Mouse (Mus musculus) right cerebral cortex, adult 2 months (tissue): ENCODE data around the gene Plaur.

ENCODE experiments used
- DNase-seq, 2 experiments: peaks; one replicate each; pipeline ENCODE4 v3.0.0; 2021 to 2022; ENCODE audit warnings: low spot score in 2 of 2

Plaur gene

GRCm38 (mm10) chr7:24445266-24445926 lies 16.9 kb upstream of the Plaur start:
- DNase-seq = no peak

- peak; percentile 55 to 64 for DNase-seq
Observed at GRCm38 (mm10) chr7:24446697-24447340, 15.5 kb upstream of the Plaur start.

- DNase-seq = peak in 1 of 2 experiments; percentile 39
Observed at GRCm38 (mm10) chr7:24448782-24449517, 13.3 kb upstream of the Plaur start.

- no peak for DNase-seq
Observed at GRCm38 (mm10) chr7:24450585-24451017, 11.7 kb upstream of the Plaur start.

GRCm38 (mm10) chr7:24451855-24452311 lies 10.4 kb upstream of the Plaur start, which contains the start of gene Irgc1:
TSS of gene Irgc1 (minus strand) at chr7:24452297.
- DNase-seq = no peak

- no peak for DNase-seq
Observed at GRCm38 (mm10) chr7:24454199-24454598, 8.1 kb upstream of the Plaur start.

- DNase-seq = no peak
Observed at GRCm38 (mm10) chr7:24455726-24456125, 6.6 kb upstream of the Plaur start.

- DNase-seq = no peak
Observed at GRCm38 (mm10) chr7:24457726-24458370, 4.4 kb upstream of the Plaur start.

- DNase-seq = no peak
Observed at GRCm38 (mm10) chr7:24459440-24459839, 2.8 kb upstream of the Plaur start.

- no peak for DNase-seq
Observed at GRCm38 (mm10) chr7:24459843-24460242, 2.4 kb upstream of the Plaur start.

GRCm38 (mm10) chr7:24461376-24462051 lies 770 bp upstream of the Plaur start:
- DNase-seq = no peak

- DNase-seq = no peak
Observed at GRCm38 (mm10) chr7:24466835-24467234, 4.6 kb downstream of the Plaur start.

- no peak for DNase-seq
Observed at GRCm38 (mm10) chr7:24467886-24468285, 5.6 kb downstream of the Plaur start.

- no peak for DNase-seq
Observed at GRCm38 (mm10) chr7:24469126-24469525, 6.8 kb downstream of the Plaur start.

GRCm38 (mm10) chr7:24470356-24470755 lies 8.1 kb downstream of the Plaur start:
- DNase-seq = no peak

- no peak for DNase-seq
Observed at GRCm38 (mm10) chr7:24472442-24472841, 10.2 kb downstream of the Plaur start.

GRCm38 (mm10) chr7:24472937-24473336 lies 10.7 kb downstream of the Plaur start:
- no peak for DNase-seq

- DNase-seq = peak in 1 of 2 experiments; percentile 76
Observed at GRCm38 (mm10) chr7:24473913-24474529, 11.7 kb downstream of the Plaur start.

GRCm38 (mm10) chr7:24474811-24475506 lies 12.7 kb downstream of the Plaur start:
- DNase-seq = no peak

GRCm38 (mm10) chr7:24476338-24476737 lies 14.1 kb downstream of the Plaur start:
- no peak for DNase-seq
